Mouse (Mus musculus): ENCODE results near the gene Mrps16. TPM values are rescaled to one million over a fixed set of nuclear protein-coding genes. Genes with fewer than 3 reads are reported as not detected.

Gene Mrps16
- 58.7 and 61.5 TPM in 2 replicates for polyA plus RNA-seq (2015; fragmentation: Nextera tagmentation; extraction: Ambion mirVana)

DNA sequence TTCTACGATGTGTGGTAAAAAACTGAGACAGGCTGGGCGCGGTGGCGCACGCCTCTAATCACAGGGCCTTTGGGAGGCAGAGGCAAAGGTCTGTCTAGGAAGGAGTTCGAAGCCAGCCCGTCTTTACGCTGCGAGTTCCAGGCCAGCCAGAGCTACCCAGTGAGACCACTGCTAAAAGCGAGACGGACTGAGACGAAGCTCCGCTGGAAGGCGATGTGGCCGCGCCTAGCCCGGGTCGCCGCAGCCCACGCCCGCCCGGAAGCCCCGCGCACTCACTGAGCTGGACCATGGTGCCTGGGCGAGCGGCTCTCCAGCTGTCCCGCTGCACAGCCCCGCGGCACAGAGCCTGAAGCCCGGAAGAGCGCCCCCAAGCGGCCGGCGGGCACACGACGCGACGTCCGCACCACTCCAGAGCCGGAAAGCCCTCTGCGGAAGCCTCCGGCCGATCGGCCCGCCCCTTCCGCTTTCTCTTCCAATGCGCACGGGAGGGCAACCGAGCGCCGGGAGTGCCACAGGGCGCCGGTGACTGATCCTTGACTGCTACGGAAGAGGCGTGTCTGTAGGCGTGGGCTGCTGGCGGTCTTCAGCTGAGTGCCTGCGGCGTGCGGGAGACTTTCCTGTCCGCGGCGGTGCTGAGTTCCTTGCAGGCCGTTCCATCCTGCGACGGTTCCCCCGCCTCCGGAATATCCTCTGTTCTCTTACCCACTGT lies at the start of gene Mrps16:
Gene Mrps16, minus strand, starts transcription at position 430 of the 709 bp plus-strand sequence.
- peak within 1 kb of the TSS; percentile 61 for H3K4me2 ChIP-seq (ENCODE audit: low read length)
- no peaks in the 10 kb centered on the region for H3K9me3 ChIP-seq (replicated peaks; ENCODE audit: control insufficient read depth, low read length, poor library complexity, severe bottlenecking)
- H3K9ac ChIP-seq (ENCODE audit: low read depth, low read length) = peak within 1 kb of the TSS; percentile 93
- peak within 1 kb of the TSS; percentile 67 for H3K4me3 ChIP-seq (ENCODE audit: low read depth, low read length)
- peaks cover 4% of the 10 kb centered on the region for H3K36me3 ChIP-seq (ENCODE audit: control insufficient read depth, insufficient read depth, low read length)
- peak within 1 kb of the TSS; percentile 87 for H3K27ac ChIP-seq (ENCODE audit: low read length)
- peak; percentile 97 for ATAC-seq
- under 1% methylated on average over 67 of the region's 68 CpGs for WGBS
- H3K27me3 ChIP-seq (ENCODE audit: control insufficient read depth, insufficient read depth, low read depth, low read length) = no peaks in the 10 kb centered on the region
- H3K4me1 ChIP-seq (ENCODE audit: control insufficient read depth, insufficient read depth, low read length) = peaks cover 20% of the 10 kb centered on the region

- Histone ChIP-seq H3K4me1 (ENCODE audit: control insufficient read depth, insufficient read depth, low read length) (no peaks in the 10 kb centered on the region), H3K36me3 (ENCODE audit: control insufficient read depth, insufficient read depth, low read length) (no peaks in the 10 kb centered on the region), H3K4me2 (ENCODE audit: low read length) (no peak overlapping the region), H3K9ac (ENCODE audit: low read depth, low read length) (no peak overlapping the region), H3K4me3 (ENCODE audit: low read depth, low read length) (no peak overlapping the region), H3K9me3 (replicated peaks; ENCODE audit: control insufficient read depth, low read length, poor library complexity, severe bottlenecking) (no peaks in the 10 kb centered on the region), H3K27ac (ENCODE audit: low read length) (no peak overlapping the region), H3K27me3 (ENCODE audit: control insufficient read depth, insufficient read depth, low read depth, low read length) (no peaks in the 10 kb centered on the region)
- WGBS = 39% methylated on average over 17 of the region's 17 CpGs
- no peak for ATAC-seq
These were observed 48.8 kb upstream of the Mrps16 start for GRCm38 (mm10) chr14:20442252-20442651.

GRCm38 (mm10) chr14:20436976-20437375 lies 43.5 kb upstream of the Mrps16 start:
- no peaks in the 10 kb centered on the region for H3K27me3 ChIP-seq (ENCODE audit: control insufficient read depth, insufficient read depth, low read depth, low read length)
- 80% methylated on average over 6 of the region's 6 CpGs for WGBS

DNA sequence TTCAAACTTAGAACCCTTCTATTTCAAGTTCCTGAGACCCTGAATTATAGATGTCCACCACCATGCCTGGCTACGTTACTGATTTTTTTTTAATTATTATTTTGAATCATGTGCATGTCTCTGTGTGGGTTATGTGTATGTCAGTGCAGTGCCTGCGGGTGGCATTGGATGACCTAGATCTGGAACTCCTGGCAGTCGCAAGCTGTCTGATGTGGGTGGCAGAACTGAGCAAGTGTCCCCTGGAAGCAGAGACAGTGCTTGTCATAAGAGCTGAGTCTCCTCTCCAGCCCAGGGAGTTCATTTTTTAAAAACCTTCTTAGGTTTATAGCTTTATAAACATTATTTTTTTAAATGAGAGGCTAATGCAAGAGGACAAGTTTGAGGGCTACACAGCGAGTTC lies 39.0 kb upstream of the Mrps16 start:
- H3K27ac ChIP-seq (ENCODE audit: low read length) = no peak overlapping the region
- ATAC-seq = no peak
- WGBS = 92% methylated on average over 4 of the region's 4 CpGs
- no peak overlapping the region for H3K9ac ChIP-seq (ENCODE audit: low read depth, low read length)
- no peaks in the 10 kb centered on the region for H3K27me3 ChIP-seq (ENCODE audit: control insufficient read depth, insufficient read depth, low read depth, low read length)
- no peaks in the 10 kb centered on the region for H3K4me1 ChIP-seq (ENCODE audit: control insufficient read depth, insufficient read depth, low read length)
- no peaks in the 10 kb centered on the region for H3K36me3 ChIP-seq (ENCODE audit: control insufficient read depth, insufficient read depth, low read length)
- H3K4me3 ChIP-seq (ENCODE audit: low read depth, low read length) = no peak overlapping the region
- H3K4me2 ChIP-seq (ENCODE audit: low read length) = no peak overlapping the region
- no peaks in the 10 kb centered on the region for H3K9me3 ChIP-seq (replicated peaks; ENCODE audit: control insufficient read depth, low read length, poor library complexity, severe bottlenecking)

More at GRCm38 (mm10) chr14:20436976-20437375, 43.5 kb upstream of the Mrps16 start:
- Histone ChIP-seq H3K36me3 (ENCODE audit: control insufficient read depth, insufficient read depth, low read length) (no peaks in the 10 kb centered on the region), H3K9ac (ENCODE audit: low read depth, low read length) (no peak overlapping the region), H3K4me1 (ENCODE audit: control insufficient read depth, insufficient read depth, low read length) (no peaks in the 10 kb centered on the region), H3K4me2 (ENCODE audit: low read length) (no peak overlapping the region), H3K4me3 (ENCODE audit: low read depth, low read length) (no peak overlapping the region), H3K27ac (ENCODE audit: low read length) (no peak overlapping the region), H3K9me3 (replicated peaks; ENCODE audit: control insufficient read depth, low read length, poor library complexity, severe bottlenecking) (no peaks in the 10 kb centered on the region)
- no peak for ATAC-seq

DNA sequence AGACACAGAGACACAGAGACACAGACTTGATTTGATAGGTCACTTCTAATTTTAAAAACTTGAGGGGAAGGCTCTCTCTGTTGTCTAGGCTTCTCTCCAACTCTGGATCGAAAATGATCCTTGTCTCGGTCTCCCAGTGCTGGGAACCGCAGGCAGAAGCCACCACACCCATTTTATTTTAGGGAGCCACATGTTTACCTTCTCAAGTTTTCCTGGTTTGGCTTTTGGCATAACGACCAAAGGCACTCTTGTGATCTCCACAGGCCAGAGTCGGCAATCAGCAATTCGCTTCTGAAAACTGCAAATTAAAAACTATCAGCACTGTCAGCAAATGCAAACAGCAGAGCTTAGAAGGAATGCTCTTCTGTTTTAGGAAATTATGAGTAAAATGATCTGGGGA lies 38.3 kb upstream of the Mrps16 start:
- Histone ChIP-seq H3K4me3 (ENCODE audit: low read depth, low read length) (no peak overlapping the region), H3K4me1 (ENCODE audit: control insufficient read depth, insufficient read depth, low read length) (no peaks in the 10 kb centered on the region), H3K9ac (ENCODE audit: low read depth, low read length) (no peak overlapping the region), H3K9me3 (replicated peaks; ENCODE audit: control insufficient read depth, low read length, poor library complexity, severe bottlenecking) (no peaks in the 10 kb centered on the region), H3K27ac (ENCODE audit: low read length) (no peak overlapping the region), H3K36me3 (ENCODE audit: control insufficient read depth, insufficient read depth, low read length) (no peaks in the 10 kb centered on the region), H3K4me2 (ENCODE audit: low read length) (no peak overlapping the region), H3K27me3 (ENCODE audit: control insufficient read depth, insufficient read depth, low read depth, low read length) (no peaks in the 10 kb centered on the region)
- ATAC-seq = no peak
- WGBS = 85% methylated on average over 6 of the region's 6 CpGs

GRCm38 (mm10) chr14:20429833-20430232 lies 36.4 kb upstream of the Mrps16 start:
- Histone ChIP-seq H3K27ac (ENCODE audit: low read length) (no peak overlapping the region), H3K4me3 (ENCODE audit: low read depth, low read length) (no peak overlapping the region), H3K4me2 (ENCODE audit: low read length) (no peak overlapping the region), H3K36me3 (ENCODE audit: control insufficient read depth, insufficient read depth, low read length) (no peaks in the 10 kb centered on the region), H3K9me3 (replicated peaks; ENCODE audit: control insufficient read depth, low read length, poor library complexity, severe bottlenecking) (no peaks in the 10 kb centered on the region), H3K9ac (ENCODE audit: low read depth, low read length) (no peak overlapping the region), H3K4me1 (ENCODE audit: control insufficient read depth, insufficient read depth, low read length) (no peaks in the 10 kb centered on the region), H3K27me3 (ENCODE audit: control insufficient read depth, insufficient read depth, low read depth, low read length) (no peaks in the 10 kb centered on the region)
- WGBS = 70% methylated on average over 1 of the region's 1 CpGs
- no peak for ATAC-seq

GRCm38 (mm10) chr14:20428593-20428992 lies 35.2 kb upstream of the Mrps16 start:
- no peak for ATAC-seq
- no peaks in the 10 kb centered on the region for H3K36me3 ChIP-seq (ENCODE audit: control insufficient read depth, insufficient read depth, low read length)
- no peaks in the 10 kb centered on the region for H3K9me3 ChIP-seq (replicated peaks; ENCODE audit: control insufficient read depth, low read length, poor library complexity, severe bottlenecking)
- no peak overlapping the region for H3K9ac ChIP-seq (ENCODE audit: low read depth, low read length)
- no peak overlapping the region for H3K27ac ChIP-seq (ENCODE audit: low read length)
- H3K4me2 ChIP-seq (ENCODE audit: low read length) = no peak overlapping the region
- H3K4me1 ChIP-seq (ENCODE audit: control insufficient read depth, insufficient read depth, low read length) = no peaks in the 10 kb centered on the region
- 30% methylated on average over 1 of the region's 1 CpGs for WGBS
- H3K27me3 ChIP-seq (ENCODE audit: control insufficient read depth, insufficient read depth, low read depth, low read length) = no peaks in the 10 kb centered on the region
- no peak overlapping the region for H3K4me3 ChIP-seq (ENCODE audit: low read depth, low read length)

DNA sequence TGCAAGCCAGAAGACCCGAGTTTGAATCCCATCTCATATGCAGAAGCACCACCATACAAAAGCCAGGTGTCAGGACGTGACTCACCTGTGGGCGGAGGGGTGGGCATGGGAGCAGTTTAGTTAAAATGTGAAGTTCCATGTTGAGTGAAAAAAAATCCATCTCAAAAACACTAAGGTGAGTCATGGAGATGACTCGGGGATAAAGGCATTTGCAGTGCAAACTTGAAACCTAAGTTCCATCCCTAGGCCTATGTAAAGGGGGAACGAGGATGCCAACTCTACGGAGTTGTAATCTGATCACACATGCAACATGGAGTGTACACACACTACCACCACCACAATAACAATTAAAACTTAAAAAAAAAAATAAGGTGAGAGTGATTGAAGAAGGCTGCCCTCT lies 29.6 kb upstream of the Mrps16 start:
- H3K4me2 ChIP-seq (ENCODE audit: low read length) = no peak overlapping the region
- no peaks in the 10 kb centered on the region for H3K27me3 ChIP-seq (ENCODE audit: control insufficient read depth, insufficient read depth, low read depth, low read length)
- no peak overlapping the region for H3K4me3 ChIP-seq (ENCODE audit: low read depth, low read length)
- ATAC-seq = no peak
- no peak overlapping the region for H3K27ac ChIP-seq (ENCODE audit: low read length)
- 89% methylated on average over 6 of the region's 6 CpGs for WGBS
- no peaks in the 10 kb centered on the region for H3K36me3 ChIP-seq (ENCODE audit: control insufficient read depth, insufficient read depth, low read length)
- no peaks in the 10 kb centered on the region for H3K9me3 ChIP-seq (replicated peaks; ENCODE audit: control insufficient read depth, low read length, poor library complexity, severe bottlenecking)
- no peak overlapping the region for H3K9ac ChIP-seq (ENCODE audit: low read depth, low read length)
- H3K4me1 ChIP-seq (ENCODE audit: control insufficient read depth, insufficient read depth, low read length) = no peaks in the 10 kb centered on the region

GRCm38 (mm10) chr14:20422257-20422656 lies 28.8 kb upstream of the Mrps16 start:
- no peak for ATAC-seq
- WGBS = 78% methylated on average over 7 of the region's 7 CpGs

More at GRCm38 (mm10) chr14:20422257-20422656, 28.8 kb upstream of the Mrps16 start:
- Histone ChIP-seq H3K27ac (ENCODE audit: low read length) (no peak overlapping the region), H3K9me3 (replicated peaks; ENCODE audit: control insufficient read depth, low read length, poor library complexity, severe bottlenecking) (no peaks in the 10 kb centered on the region), H3K4me2 (ENCODE audit: low read length) (no peak overlapping the region), H3K4me1 (ENCODE audit: control insufficient read depth, insufficient read depth, low read length) (no peaks in the 10 kb centered on the region), H3K9ac (ENCODE audit: low read depth, low read length) (no peak overlapping the region), H3K36me3 (ENCODE audit: control insufficient read depth, insufficient read depth, low read length) (no peaks in the 10 kb centered on the region), H3K27me3 (ENCODE audit: control insufficient read depth, insufficient read depth, low read depth, low read length) (no peaks in the 10 kb centered on the region), H3K4me3 (ENCODE audit: low read depth, low read length) (no peak overlapping the region)

Measured in midbrain, embryonic 16.5 days (tissue).